Mouse (Mus musculus): ENCODE measurements at regions not wholly inside any gene's neighbourhood (a gene's known extent, or its start where the extent isn't known, plus 50 kb on each side); places are given as distances from the start of the nearest gene placed in this dataset.
A peak's percentile ranks its signal among the peaks of the same experiment; 100 is the strongest.

DNA sequence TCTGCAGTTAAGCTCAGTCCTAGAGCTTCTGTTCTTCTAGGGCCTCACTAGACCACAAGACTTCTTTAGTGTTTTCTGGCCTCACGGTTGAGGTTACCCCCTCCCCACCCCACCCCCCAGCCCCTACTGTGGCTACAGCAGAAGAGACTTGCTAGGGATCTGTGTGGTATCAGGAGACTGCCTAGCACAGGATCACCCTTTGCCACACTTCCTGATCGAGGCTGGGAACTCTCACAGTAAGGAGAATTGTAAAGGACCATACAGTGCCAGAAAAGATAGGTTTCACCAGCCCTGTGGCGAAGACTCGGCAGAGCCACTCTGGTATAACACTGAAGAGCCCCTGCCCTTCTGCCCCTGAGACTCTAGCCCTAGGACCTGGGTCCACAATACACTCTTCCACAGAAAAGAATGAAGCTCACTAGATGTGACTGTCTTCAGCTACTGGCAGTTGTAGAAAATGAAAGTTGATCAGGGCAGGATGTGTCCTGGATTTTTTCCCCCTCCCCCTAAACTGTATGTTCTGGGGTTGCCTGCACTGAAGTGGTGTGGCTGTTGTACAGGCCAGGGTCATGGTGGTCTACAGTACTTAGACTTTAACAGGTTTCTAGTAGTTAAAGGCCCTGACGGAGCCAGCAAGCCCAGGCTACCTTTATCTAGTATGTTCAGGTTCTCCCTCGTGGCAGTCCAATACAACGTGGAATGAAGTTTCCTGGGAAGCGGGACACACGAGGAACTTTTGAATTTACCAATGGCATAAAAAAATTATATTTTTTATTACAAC is 65.7 kb upstream of the Ppara start:
- DNase-seq (ENCODE audit: low spot score) = peak; percentile 63
- ATAC-seq = no peak
- Histone ChIP-seq H3K27me3 (replicated peaks; ENCODE audit: insufficient read depth, low read length) (no peaks in the 10 kb centered on the region), H3K9ac (replicated peaks; ENCODE audit: low read depth) (no peak overlapping the region; the same call in 1 of the 2 replicates), H3K4me2 (replicated peaks; ENCODE audit: low read depth, low read length) (peak overlapping the region; percentile 83), H3K36me3 (ENCODE audit: insufficient read depth, low read length) (no peaks in the 10 kb centered on the region), H3K9me3 (ENCODE audit: low read length) (no peaks in the 10 kb centered on the region), H3K27ac (ENCODE audit: low read length) (peak overlapping the region; percentile 99), H3K4me3 (ENCODE audit: low read depth, low read length) (peak overlapping the region; percentile 94), H3K4me1 (ENCODE audit: insufficient read depth, low read depth, low read length) (peaks cover 19% of the 10 kb centered on the region)
- 30% methylated on average over 9 of the region's 9 CpGs for WGBS
- TF ChIP-seq CTCF (IDR thresholded peaks at IDR 0.05) (no peak), EP300 (IDR thresholded peaks at IDR 0.05) (0 out of 2 replicates have a peak, but pooled peaks have one; percentile 20)

DNA sequence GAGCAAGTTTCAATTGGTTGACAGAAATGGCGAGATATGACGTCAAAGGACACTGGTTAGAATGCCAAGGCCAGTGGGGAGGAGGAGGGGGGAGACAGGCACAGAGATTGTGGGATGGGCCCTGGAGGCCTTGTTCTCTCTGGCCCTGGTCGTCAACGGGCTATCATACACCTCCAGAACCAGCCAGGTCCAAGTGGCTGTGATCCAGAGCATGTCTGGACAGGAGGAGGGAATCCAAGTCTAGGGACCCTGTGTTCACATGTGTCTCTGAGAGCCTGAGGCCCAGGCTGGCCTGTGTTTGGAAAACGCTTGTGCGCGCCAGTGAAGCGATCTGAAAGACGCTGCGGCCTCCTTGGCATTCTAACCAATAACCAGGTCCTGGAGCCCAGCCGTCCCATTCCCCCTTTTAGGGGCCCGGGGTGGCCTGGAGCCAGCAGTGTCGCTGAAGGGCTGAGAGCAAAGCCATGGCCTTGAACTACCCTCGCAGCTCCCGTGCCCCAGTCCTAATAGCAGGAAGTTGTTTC is 65.1 kb upstream of the Ppara start:
- Histone ChIP-seq H3K27me3 (replicated peaks; ENCODE audit: insufficient read depth, low read length) (no peaks in the 10 kb centered on the region), H3K4me2 (replicated peaks; ENCODE audit: low read depth, low read length) (peak overlapping the region; percentile 83), H3K4me1 (ENCODE audit: insufficient read depth, low read depth, low read length) (peaks cover 23% of the 10 kb centered on the region), H3K27ac (ENCODE audit: low read length) (peak overlapping the region; percentile 99), H3K36me3 (ENCODE audit: insufficient read depth, low read length) (no peaks in the 10 kb centered on the region), H3K4me3 (ENCODE audit: low read depth, low read length) (peak overlapping the region; percentile 94), H3K9ac (replicated peaks; ENCODE audit: low read depth) (peak overlapping the region; percentile 89), H3K9me3 (ENCODE audit: low read length) (no peaks in the 10 kb centered on the region)
- 9% methylated on average over 15 of the region's 15 CpGs for WGBS
- peak; percentile 29 for ATAC-seq
- no peak for DNase-seq (ENCODE audit: low spot score)
- no peak for TF ChIP-seq EP300 (IDR thresholded peaks at IDR 0.05)
- no peak for TF ChIP-seq CTCF (IDR thresholded peaks at IDR 0.05)

DNA sequence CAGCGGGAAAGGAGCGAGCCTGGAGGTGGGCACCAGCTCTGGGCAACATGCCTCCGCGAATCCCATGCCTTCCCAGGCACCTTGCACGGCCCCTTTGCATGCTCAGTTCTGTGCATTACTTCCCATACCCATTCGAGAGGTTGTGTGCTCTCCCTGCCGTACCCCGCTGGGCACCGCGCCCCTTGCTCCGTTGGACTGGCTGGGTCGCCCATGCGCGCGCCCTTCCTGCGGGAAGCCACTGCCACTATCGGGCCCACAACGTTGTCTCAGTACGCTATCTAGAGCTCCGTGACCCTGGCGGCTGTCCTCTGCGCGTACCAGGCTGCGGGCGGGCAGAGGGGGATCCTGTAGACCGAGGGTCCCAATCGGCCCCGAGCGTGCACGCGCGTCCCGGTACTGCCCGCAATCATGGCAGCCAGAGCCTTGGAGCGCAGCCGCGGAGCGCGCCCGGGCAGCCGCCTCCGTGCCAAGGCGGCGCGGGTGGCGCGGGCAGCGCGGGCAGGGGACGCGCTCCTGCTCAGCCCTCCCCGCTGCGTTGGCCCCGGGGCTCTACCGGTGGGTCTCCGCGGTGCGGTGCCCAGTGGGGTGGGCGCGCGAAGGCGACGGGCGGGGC is 64.5 kb upstream of the Ppara start:
- DNase-seq (ENCODE audit: low spot score) (peak; percentile 73), ATAC-seq (peak; percentile 30)
- Histone ChIP-seq H3K9me3 (ENCODE audit: low read length) (no peaks in the 10 kb centered on the region), H3K27ac (ENCODE audit: low read length) (peak overlapping the region; percentile 99), H3K4me2 (replicated peaks; ENCODE audit: low read depth, low read length) (peak overlapping the region; percentile 83), H3K4me3 (ENCODE audit: low read depth, low read length) (peak overlapping the region; percentile 94), H3K9ac (replicated peaks; ENCODE audit: low read depth) (peak overlapping the region; percentile 89), H3K36me3 (ENCODE audit: insufficient read depth, low read length) (no peaks in the 10 kb centered on the region), H3K4me1 (ENCODE audit: insufficient read depth, low read depth, low read length) (peaks cover 23% of the 10 kb centered on the region), H3K27me3 (replicated peaks; ENCODE audit: insufficient read depth, low read length) (no peaks in the 10 kb centered on the region)
- no peak for TF ChIP-seq EP300 (IDR thresholded peaks at IDR 0.05)
- peak; percentile 27 for TF ChIP-seq CTCF (IDR thresholded peaks at IDR 0.05)
- 3% methylated on average over 39 of the region's 64 CpGs for WGBS

DNA sequence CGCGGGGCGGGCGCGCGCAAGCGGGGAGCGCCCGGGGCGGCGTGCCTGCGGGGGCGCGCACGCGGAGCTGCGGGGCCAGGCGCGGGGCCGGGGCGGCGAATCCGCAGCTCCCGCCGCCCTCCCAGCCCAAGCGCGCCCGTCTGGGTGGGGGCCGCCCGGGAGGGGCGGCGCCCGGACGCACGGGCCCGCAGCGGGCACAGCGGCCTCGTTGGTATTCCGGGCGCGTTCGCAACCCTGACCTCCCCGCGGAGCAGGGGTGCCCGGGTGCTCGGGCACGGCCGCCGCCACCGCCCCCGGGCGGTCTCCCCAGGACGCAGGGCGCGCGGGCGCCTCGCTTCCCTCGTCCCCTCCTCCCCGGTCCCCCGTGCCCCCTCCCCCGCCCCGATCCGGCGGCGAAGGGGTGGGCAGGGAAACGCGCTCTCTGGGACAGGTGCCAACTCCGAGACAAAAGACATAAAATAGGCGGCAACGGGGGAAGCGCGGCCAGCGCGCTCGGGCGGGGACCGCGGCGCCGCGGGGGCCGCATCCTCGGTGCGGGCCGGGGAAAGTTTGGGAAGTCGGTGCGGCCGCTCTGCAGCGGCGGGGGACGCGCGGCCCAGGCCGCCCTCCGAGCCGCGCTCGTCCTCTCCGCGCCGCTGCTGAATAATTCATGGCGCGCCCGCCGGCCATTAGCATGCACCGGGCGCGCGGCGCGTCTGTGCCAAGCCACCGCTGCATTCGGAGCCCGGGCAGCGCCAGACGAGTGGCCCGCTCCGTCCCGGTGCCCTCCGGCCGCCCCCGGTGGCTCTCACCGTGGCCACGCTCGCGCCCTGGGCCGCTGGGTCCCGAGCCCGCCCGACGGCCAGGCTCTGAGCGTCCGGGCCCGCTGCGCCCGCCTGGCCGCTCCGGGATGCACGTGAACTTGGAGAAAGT is 63.7 kb upstream of the Ppara start:
- Histone ChIP-seq H3K9ac (replicated peaks; ENCODE audit: low read depth) (peak overlapping the region; percentile 89), H3K4me3 (ENCODE audit: low read depth, low read length) (peak overlapping the region; percentile 94), H3K27me3 (replicated peaks; ENCODE audit: insufficient read depth, low read length) (no peaks in the 10 kb centered on the region), H3K9me3 (ENCODE audit: low read length) (no peaks in the 10 kb centered on the region), H3K36me3 (ENCODE audit: insufficient read depth, low read length) (no peaks in the 10 kb centered on the region), H3K27ac (ENCODE audit: low read length) (peak overlapping the region; percentile 99), H3K4me1 (ENCODE audit: insufficient read depth, low read depth, low read length) (peaks cover 27% of the 10 kb centered on the region), H3K4me2 (replicated peaks; ENCODE audit: low read depth, low read length) (peak overlapping the region; percentile 83)
- TF ChIP-seq CTCF (IDR thresholded peaks at IDR 0.05) (no peak), EP300 (IDR thresholded peaks at IDR 0.05) (no peak)
- DNase-seq (ENCODE audit: low spot score) (peak; percentile 89), ATAC-seq (peak; percentile 77)
- under 1% methylated on average over 75 of the region's 141 CpGs for WGBS

DNA sequence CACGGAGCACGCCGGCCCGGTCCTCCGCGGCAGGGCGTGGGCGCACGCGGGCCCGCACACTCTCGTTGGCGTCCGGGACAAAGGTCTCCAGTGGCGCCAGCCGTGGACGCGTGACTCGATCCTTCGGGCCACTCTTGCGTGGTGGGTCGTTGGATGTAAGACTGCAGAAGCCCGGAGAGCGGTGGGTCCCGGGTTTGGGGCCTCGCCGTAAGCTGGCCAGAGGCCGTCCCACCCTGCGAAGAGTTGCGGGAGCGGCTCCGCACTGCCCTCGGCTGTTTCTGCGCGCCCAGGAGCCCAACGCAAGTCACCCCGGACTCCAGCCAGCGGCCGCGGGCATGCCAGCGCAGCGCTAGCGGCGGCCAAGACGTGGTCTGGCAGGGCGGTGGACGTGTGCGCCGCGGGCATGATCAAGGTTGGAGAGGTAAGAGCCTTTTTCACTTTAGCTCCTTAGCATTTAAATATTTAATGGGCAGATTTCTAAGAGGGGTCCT is 63.0 kb upstream of the Ppara start:
- H3K4me1 ChIP-seq (ENCODE audit: insufficient read depth, low read depth, low read length) = peaks cover 23% of the 10 kb centered on the region
- no peaks in the 10 kb centered on the region for H3K36me3 ChIP-seq (ENCODE audit: insufficient read depth, low read length)
- H3K27me3 ChIP-seq (replicated peaks; ENCODE audit: insufficient read depth, low read length) = no peaks in the 10 kb centered on the region
- DNase-seq (ENCODE audit: low spot score) (peak; percentile 47), ATAC-seq (no peak; the same call in 1 of the 2 replicates)
- peak overlapping the region; percentile 89 for H3K9ac ChIP-seq (replicated peaks; ENCODE audit: low read depth)
- no peaks in the 10 kb centered on the region for H3K9me3 ChIP-seq (ENCODE audit: low read length)
- peak overlapping the region; percentile 94 for H3K4me3 ChIP-seq (ENCODE audit: low read depth, low read length)
- under 1% methylated on average over 50 of the region's 50 CpGs for WGBS
- H3K4me2 ChIP-seq (replicated peaks; ENCODE audit: low read depth, low read length) = peak overlapping the region; percentile 83
- peak overlapping the region; percentile 99 for H3K27ac ChIP-seq (ENCODE audit: low read length)
- TF ChIP-seq EP300 (IDR thresholded peaks at IDR 0.05) = no peak
- peak; percentile 24; the same call in 1 of the 2 replicates for TF ChIP-seq CTCF (IDR thresholded peaks at IDR 0.05)

Measured in lung, postnatal 0 days (tissue).